Mouse (Mus musculus) subcutaneous adipose tissue, adult 2 months (tissue): ENCODE data around the gene Akr1e1. TPM values are rescaled to one million over a fixed set of nuclear protein-coding genes. Genes with fewer than 3 reads are reported as not detected.

Experiments used
- polyA plus RNA-seq: library from polyadenylated mRNA; depleted of rRNA; stranded (reverse); fragments of >200 nt; gene quantifications from 2 replicates; pipeline ENCODE4 v1.2.3, GENCODE M21; 2012; ENCODE audit warnings: low replicate concordance; rRNA removed

Akr1e1 gene
- 6.9 and 7.1 TPM in 2 replicates for polyA plus RNA-seq

GRCm38 (mm10) chr13:4608961-4609409 is at the start of gene Akr1e1:
Gene Akr1e1, minus strand, starts transcription at chr13:4609174.

GRCm38 (mm10) chr13:4573871-4574270 is 35.1 kb downstream of the Akr1e1 start, which contains the start of gene Akr1c21:
Gene Akr1c21, plus strand, starts transcription at chr13:4574075.

Other genes starting within 250 kb of the Akr1e1 start
- not detected in 2 replicates for gene Akr1c6, start 174.9 kb downstream of the Akr1e1 start, polyA plus RNA-seq
- gene Akr1c20, start 85.8 kb downstream of the Akr1e1 start, polyA plus RNA-seq: not detected in 2 replicates
- not detected in 2 replicates for gene Akr1c21, start 35.1 kb downstream of the Akr1e1 start, polyA plus RNA-seq